Mouse (Mus musculus) spleen, adult 2 months (tissue): ENCODE measurements at regions not wholly inside any gene's neighbourhood (a gene's known extent, or its start where the extent isn't known, plus 50 kb on each side); places are given as distances from the start of the nearest gene placed in this dataset.

Experiments used
- CTCF ChIP-seq: fragments of 200-500 bp; IDR thresholded peaks from 2 replicates; pipeline ENCODE4 v1.5.1; 2011; ENCODE audit warnings: mild to moderate bottlenecking, inconsistent platforms; ENCODE audit not compliant: insufficient read depth, insufficient read length, insufficient replicate concordance; ENCODE audit errors: extremely low read depth
- POLR2A ChIP-seq: fragments of 200-500 bp; IDR thresholded peaks from 2 replicates; pipeline ENCODE4 v1.6.1; 2011; ENCODE audit warnings: low read depth, low read length, inconsistent platforms

DNA sequence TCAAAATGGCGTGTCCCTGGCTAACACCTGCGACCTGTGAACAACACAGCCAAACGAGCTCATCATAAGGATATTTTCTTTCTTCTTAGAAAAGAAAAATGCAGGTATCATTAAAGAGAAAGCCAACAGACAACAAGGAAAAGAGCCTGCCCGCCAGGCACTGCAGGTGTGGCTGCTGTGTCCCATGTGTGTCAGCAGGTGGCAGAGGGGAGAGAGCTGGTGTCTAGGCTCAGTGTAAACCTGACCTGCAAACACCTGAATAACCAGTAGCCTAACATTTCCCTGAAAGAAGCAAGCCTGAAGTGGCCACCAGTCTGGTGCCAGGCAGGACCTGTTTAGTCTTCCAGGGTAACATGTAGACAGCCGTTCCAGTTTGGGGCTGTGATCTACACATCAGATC lies 294.9 kb downstream of the Matn1 start:
- no peak for TF ChIP-seq POLR2A
- no peak for TF ChIP-seq CTCF
